Mouse (Mus musculus) lung, adult 2 months (tissue): ENCODE measurements around the gene Spint1.

ENCODE experiments used
- CTCF ChIP-seq: fragments of 200-500 bp; IDR thresholded peaks from 2 replicates; pipeline ENCODE4 v1.5.1; 2011; ENCODE audit warnings: mild to moderate bottlenecking, low read length, control low read depth; ENCODE audit not compliant: insufficient read depth
- POLR2A ChIP-seq: fragments of 200-500 bp; IDR thresholded peaks from 2 replicates; pipeline ENCODE4 v1.6.1; 2011; ENCODE audit warnings: low read depth, mild to moderate bottlenecking, control low read depth, low read length, borderline replicate concordance; ENCODE audit errors: extremely low read depth

DNA sequence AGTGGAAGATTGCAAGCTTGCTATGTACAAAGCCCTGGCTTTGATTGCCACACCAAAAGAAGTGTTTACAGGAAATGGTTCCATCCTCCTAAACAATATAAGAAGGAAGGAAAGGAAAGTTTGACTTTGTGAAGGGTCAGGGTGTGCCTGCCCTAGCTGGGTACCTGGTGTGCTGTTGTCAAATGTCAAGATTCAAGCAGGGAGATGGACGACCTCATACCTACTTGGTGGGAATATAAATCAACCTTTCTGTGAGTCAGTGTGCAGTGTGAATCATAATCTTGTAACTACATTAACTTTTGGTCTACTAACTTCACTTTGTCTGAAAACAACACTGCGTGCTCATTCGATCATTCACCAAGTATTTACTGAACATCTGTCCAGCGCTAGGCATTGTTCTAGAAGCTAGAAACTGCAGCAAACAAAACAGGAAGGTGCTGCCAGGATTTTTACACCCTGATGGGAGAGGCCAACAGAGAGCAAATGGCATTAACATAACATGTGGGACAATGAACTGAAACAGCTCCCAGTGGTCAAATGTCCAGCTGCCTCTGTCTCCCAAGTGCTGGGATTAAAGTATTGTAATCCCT is 33.2 kb upstream of the Spint1 start:
- TF ChIP-seq POLR2A (no peak), CTCF (no peak)
